Mouse (Mus musculus): ENCODE measurements around the gene Mdga1. TPM values are rescaled to one million over a fixed set of nuclear protein-coding genes. Genes with fewer than 3 reads are reported as not detected.

Gene Mdga1
- polyA plus RNA-seq, 2 experiments: 4.8 to 13.2 TPM

DNA sequence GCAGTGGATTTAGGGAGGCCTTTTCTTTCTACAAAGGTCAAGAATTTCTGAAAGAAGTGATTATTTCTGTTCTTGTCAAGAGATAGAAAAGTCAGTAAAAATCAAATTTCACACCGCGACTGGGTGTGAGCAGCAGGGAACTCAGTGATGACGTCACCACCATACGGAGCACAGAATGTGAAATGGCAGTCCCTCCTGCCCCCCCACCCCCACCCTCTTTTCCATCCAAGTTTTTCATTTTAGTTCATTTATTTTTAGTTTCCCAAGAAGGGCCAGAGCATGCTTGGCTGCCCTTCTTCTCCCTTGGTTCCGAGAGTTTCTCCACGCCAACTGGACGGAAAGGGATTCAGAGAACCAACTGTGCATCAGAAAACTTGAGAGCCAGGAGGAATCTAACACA, 27.8 kb upstream of the Mdga1 start:
- H3K36me3 ChIP-seq (ENCODE audit: control insufficient read depth, insufficient read depth, low read length): no peaks in the 10 kb centered on the region
- 77% methylated on average over 7 of the region's 7 CpGs for WGBS
- ATAC-seq (ENCODE audit: low FRiP score, low read depth): no peak

DNA sequence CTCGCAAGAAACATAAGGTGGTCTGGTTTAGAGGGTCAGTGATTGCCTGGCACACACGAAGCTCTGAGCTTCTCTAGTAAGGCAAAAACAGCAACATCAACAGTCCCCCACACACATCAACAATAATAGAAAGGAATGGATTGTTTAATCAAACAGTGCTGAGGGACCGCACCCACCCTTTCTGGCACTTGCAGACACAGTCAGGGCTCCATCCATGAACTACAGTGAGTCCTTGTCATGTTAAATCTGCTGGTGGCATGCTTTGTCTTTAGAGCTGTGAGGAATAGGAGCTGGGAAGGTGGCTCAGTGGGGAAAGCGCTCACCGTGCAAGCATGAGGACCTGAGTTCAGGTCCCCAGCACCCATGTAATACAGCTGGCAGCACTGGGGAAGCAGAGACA, 26.1 kb upstream of the Mdga1 start:
- Histone ChIP-seq H3K36me3 (ENCODE audit: control insufficient read depth, insufficient read depth, low read length) (no peaks in the 10 kb centered on the region), H3K9ac (ENCODE audit: low read depth, low read length, severe bottlenecking) (no peak overlapping the region), H3K4me1 (ENCODE audit: control insufficient read depth, insufficient read depth, low read length) (no peaks in the 10 kb centered on the region), H3K27me3 (ENCODE audit: control insufficient read depth, insufficient read depth, low read length) (no peaks in the 10 kb centered on the region), H3K9me3 (ENCODE audit: control insufficient read depth, low read length) (no peaks in the 10 kb centered on the region), H3K4me3 (replicated peaks; ENCODE audit: low read length) (no peak overlapping the region), H3K27ac (replicated peaks; ENCODE audit: low read depth, low read length) (no peak overlapping the region), H3K4me2 (replicated peaks; ENCODE audit: low read depth, low read length, severe bottlenecking) (no peak overlapping the region)
- no peak for ATAC-seq (ENCODE audit: low FRiP score, low read depth)
- DNase-seq (ENCODE audit: low spot score): no peak
- no peak for TF ChIP-seq POLR2A (IDR thresholded peaks at IDR 0.05; ENCODE audit: borderline replicate concordance, extremely low read depth, insufficient read depth, insufficient read length)
- WGBS: 89% methylated on average over 5 of the region's 5 CpGs

More for the DNA sequence above, 27.8 kb upstream of the Mdga1 start:
- no peaks in the 10 kb centered on the region for H3K4me1 ChIP-seq (ENCODE audit: control insufficient read depth, insufficient read depth, low read length)
- no peaks in the 10 kb centered on the region for H3K27me3 ChIP-seq (ENCODE audit: control insufficient read depth, insufficient read depth, low read length)
- no peak overlapping the region for H3K27ac ChIP-seq (replicated peaks; ENCODE audit: low read depth, low read length)
- no peaks in the 10 kb centered on the region for H3K9me3 ChIP-seq (ENCODE audit: control insufficient read depth, low read length)
- H3K4me2 ChIP-seq (replicated peaks; ENCODE audit: low read depth, low read length, severe bottlenecking): no peak overlapping the region
- no peak overlapping the region for H3K4me3 ChIP-seq (replicated peaks; ENCODE audit: low read length)
- DNase-seq (ENCODE audit: low spot score): no peak
- H3K9ac ChIP-seq (ENCODE audit: low read depth, low read length, severe bottlenecking): no peak overlapping the region
- TF ChIP-seq POLR2A (IDR thresholded peaks at IDR 0.05; ENCODE audit: borderline replicate concordance, extremely low read depth, insufficient read depth, insufficient read length): no peak

DNA sequence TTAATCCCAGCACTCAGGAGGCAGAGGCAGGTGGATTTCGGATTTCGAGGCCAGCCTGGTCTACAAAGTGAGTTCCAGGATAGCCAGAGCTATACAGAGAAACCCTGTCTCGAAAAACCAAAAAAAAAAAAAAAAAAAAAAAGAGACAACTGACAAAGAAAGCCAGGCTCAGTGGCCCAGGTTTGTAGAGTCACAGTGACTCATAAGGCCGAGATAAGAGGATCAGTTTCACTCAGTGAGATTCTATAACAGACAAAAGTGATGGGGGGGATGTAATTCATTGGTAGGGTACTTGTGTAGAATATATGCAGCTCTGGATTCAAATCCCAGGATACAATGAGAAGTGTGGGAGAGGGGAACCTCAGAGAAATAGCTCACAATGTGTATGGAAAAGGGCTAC, 24.6 kb upstream of the Mdga1 start:
- WGBS: 88% methylated on average over 4 of the region's 4 CpGs
- Histone ChIP-seq H3K4me3 (replicated peaks; ENCODE audit: low read length) (no peak overlapping the region), H3K27ac (replicated peaks; ENCODE audit: low read depth, low read length) (no peak overlapping the region), H3K4me2 (replicated peaks; ENCODE audit: low read depth, low read length, severe bottlenecking) (no peak overlapping the region), H3K4me1 (ENCODE audit: control insufficient read depth, insufficient read depth, low read length) (no peaks in the 10 kb centered on the region), H3K27me3 (ENCODE audit: control insufficient read depth, insufficient read depth, low read length) (no peaks in the 10 kb centered on the region), H3K9ac (ENCODE audit: low read depth, low read length, severe bottlenecking) (no peak overlapping the region), H3K36me3 (ENCODE audit: control insufficient read depth, insufficient read depth, low read length) (no peaks in the 10 kb centered on the region), H3K9me3 (ENCODE audit: control insufficient read depth, low read length) (no peaks in the 10 kb centered on the region)
- DNase-seq (ENCODE audit: low spot score): no peak
- ATAC-seq (ENCODE audit: low FRiP score, low read depth): no peak
- TF ChIP-seq POLR2A (IDR thresholded peaks at IDR 0.05; ENCODE audit: borderline replicate concordance, extremely low read depth, insufficient read depth, insufficient read length): no peak

DNA sequence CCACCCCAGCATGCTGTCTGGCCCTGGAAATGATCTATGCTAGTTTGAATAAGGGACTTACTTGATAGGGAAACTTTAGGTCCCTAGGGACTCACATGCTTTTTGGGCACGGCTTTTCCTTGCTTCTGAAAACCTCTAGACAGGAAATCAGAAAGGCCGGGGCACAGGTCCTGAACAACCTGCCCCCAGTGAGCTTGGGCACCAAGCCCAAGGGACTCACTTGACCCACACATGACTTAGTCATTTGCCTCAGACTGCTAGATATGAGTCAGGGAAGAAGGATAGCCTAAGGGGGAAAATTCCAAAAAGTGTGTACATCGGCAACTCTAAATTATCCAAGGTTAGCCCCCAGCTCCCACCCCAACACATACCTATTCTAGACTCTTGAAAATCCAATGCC, 24.1 kb upstream of the Mdga1 start:
- Histone ChIP-seq H3K27me3 (ENCODE audit: control insufficient read depth, insufficient read depth, low read length) (no peaks in the 10 kb centered on the region), H3K36me3 (ENCODE audit: control insufficient read depth, insufficient read depth, low read length) (no peaks in the 10 kb centered on the region), H3K4me1 (ENCODE audit: control insufficient read depth, insufficient read depth, low read length) (no peaks in the 10 kb centered on the region), H3K4me2 (replicated peaks; ENCODE audit: low read depth, low read length, severe bottlenecking) (no peak overlapping the region), H3K27ac (replicated peaks; ENCODE audit: low read depth, low read length) (no peak overlapping the region), H3K9ac (ENCODE audit: low read depth, low read length, severe bottlenecking) (no peak overlapping the region), H3K4me3 (replicated peaks; ENCODE audit: low read length) (no peak overlapping the region), H3K9me3 (ENCODE audit: control insufficient read depth, low read length) (no peaks in the 10 kb centered on the region)
- DNase-seq (ENCODE audit: low spot score): no peak
- ATAC-seq (ENCODE audit: low FRiP score, low read depth): no peak
- 76% methylated on average over 3 of the region's 3 CpGs for WGBS
- TF ChIP-seq POLR2A (IDR thresholded peaks at IDR 0.05; ENCODE audit: borderline replicate concordance, extremely low read depth, insufficient read depth, insufficient read length): no peak

DNA sequence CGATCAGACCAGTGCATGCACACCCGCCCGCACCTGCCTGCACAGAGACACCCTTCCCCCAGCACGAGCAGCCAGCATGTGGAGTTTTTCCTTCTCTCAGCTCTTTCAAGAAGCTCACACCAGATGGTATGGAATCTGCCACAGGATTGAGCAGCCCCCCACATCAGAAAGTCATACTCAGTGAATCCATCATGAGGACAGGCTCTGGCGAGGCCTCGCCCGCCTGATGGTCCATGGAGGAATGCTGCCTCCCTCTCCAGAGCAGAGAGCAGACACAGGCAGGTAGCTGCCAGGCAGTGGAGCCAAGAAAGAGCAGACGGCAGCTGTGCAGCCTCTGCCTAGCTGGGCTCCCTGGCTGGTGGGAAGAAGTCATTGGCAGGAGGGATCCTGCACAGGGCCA, 23.6 kb upstream of the Mdga1 start:
- ATAC-seq (ENCODE audit: low FRiP score, low read depth) (no peak), DNase-seq (ENCODE audit: low spot score) (no peak)
- Histone ChIP-seq H3K27ac (replicated peaks; ENCODE audit: low read depth, low read length) (no peak overlapping the region), H3K27me3 (ENCODE audit: control insufficient read depth, insufficient read depth, low read length) (no peaks in the 10 kb centered on the region), H3K36me3 (ENCODE audit: control insufficient read depth, insufficient read depth, low read length) (no peaks in the 10 kb centered on the region), H3K4me1 (ENCODE audit: control insufficient read depth, insufficient read depth, low read length) (no peaks in the 10 kb centered on the region), H3K4me3 (replicated peaks; ENCODE audit: low read length) (no peak overlapping the region), H3K9me3 (ENCODE audit: control insufficient read depth, low read length) (no peaks in the 10 kb centered on the region), H3K4me2 (replicated peaks; ENCODE audit: low read depth, low read length, severe bottlenecking) (no peak overlapping the region), H3K9ac (ENCODE audit: low read depth, low read length, severe bottlenecking) (no peak overlapping the region)
- WGBS: 70% methylated on average over 8 of the region's 8 CpGs
- no peak for TF ChIP-seq POLR2A (IDR thresholded peaks at IDR 0.05; ENCODE audit: borderline replicate concordance, extremely low read depth, insufficient read depth, insufficient read length)

DNA sequence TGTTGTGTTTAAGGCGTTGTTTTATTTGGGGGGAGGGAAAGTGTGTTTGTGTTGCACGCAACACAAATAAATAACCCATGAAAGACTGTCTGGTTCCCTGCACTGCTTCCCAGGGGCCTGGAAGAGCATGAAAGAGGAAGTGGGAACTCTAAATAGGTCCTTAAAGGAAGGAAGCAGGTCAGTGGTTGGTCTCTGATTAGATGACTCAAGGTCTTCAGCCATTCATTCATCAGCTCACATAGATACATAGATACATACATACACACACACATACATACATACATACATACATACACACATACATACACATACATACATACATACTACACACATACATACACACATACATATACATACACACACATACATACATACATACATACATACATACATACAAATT, 21.0 kb upstream of the Mdga1 start:
- no peaks in the 10 kb centered on the region for H3K9me3 ChIP-seq (ENCODE audit: control insufficient read depth, low read length)
- H3K4me2 ChIP-seq (replicated peaks; ENCODE audit: low read depth, low read length, severe bottlenecking): no peak overlapping the region
- 77% methylated on average over 2 of the region's 2 CpGs for WGBS
- no peaks in the 10 kb centered on the region for H3K36me3 ChIP-seq (ENCODE audit: control insufficient read depth, insufficient read depth, low read length)
- ATAC-seq (ENCODE audit: low FRiP score, low read depth) (no peak), DNase-seq (ENCODE audit: low spot score) (no peak)
- H3K4me1 ChIP-seq (ENCODE audit: control insufficient read depth, insufficient read depth, low read length): no peaks in the 10 kb centered on the region
- H3K9ac ChIP-seq (ENCODE audit: low read depth, low read length, severe bottlenecking): no peak overlapping the region
- no peaks in the 10 kb centered on the region for H3K27me3 ChIP-seq (ENCODE audit: control insufficient read depth, insufficient read depth, low read length)
- TF ChIP-seq POLR2A (IDR thresholded peaks at IDR 0.05; ENCODE audit: borderline replicate concordance, extremely low read depth, insufficient read depth, insufficient read length): no peak
- no peak overlapping the region for H3K4me3 ChIP-seq (replicated peaks; ENCODE audit: low read length)
- H3K27ac ChIP-seq (replicated peaks; ENCODE audit: low read depth, low read length): no peak overlapping the region

All from limb, embryonic 14.5 days (tissue).